Comparison of ENCODE assay signal across 12 mouse cellular contexts in the genomic region with DNA sequence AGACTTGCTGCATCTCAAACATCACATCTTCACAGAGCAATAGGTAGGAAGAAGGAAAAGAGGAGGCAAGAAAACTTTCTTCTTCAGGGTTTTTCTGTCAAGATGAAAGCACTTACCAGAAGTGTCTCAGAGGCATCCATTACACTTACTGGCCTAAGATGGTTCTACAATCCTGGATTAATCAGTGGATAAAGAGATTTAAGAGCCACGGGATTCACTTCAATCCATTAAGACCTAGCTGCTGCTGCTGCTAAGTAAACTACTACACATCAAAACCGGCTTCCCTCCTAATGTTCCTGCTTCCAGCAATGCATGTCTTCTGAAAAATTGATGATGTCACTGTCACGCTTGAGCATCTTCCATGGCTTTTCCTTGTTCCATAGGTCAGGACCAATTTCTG. TPM values are rescaled to one million over a fixed set of nuclear protein-coding genes. Genes with fewer than 3 reads are reported as not detected.
"Had no signal": no experiment of that assay in that cellular context is flagged by ENCODE, and none has a peak within 500 bp of the region (broad histone marks: within the 10 kb centered on the region; RNA-seq: fewer than 3 reads in every experiment).

No protein-coding gene starts in this region.

- DNase-seq: right cerebral cortex, adult 18-20 months; right cerebral cortex, postnatal 14 days; right cerebral cortex, postnatal 25 days; right cerebral cortex, postnatal 4 days; spleen, adult 18-20 months; thymus, adult 18-20 months; thymus, adult 2 months; thymus, postnatal 14 days; thymus, postnatal 25 days; thymus, postnatal 36 days; thymus, postnatal 4 days had no signal

RNA-seq across cellular contexts. Expression of a gene that starts 41.8 kb away (rescaled TPM):
- total RNA-seq: neutrophil, adult 5-6 weeks had no signal
